In genomic region chr8:26384305-26384993, GRCm38 (mm10) we compare ENCODE assay signal across 8 mouse cellular contexts.
A peak's percentile ranks its signal among the peaks of the same experiment; 100 is the strongest.
DNase-seq lines count a peak whose midpoint lies in the region.

No protein-coding gene starts in this region.

- H3K36me3 ChIP-seq in limb, embryonic 10.5 days = no peaks in the 10 kb centered on the region

- H3K4me3 ChIP-seq in limb, embryonic 10.5 days = peak overlapping the region; percentile 23; the same call in 1 of the 2 replicates

- H3K27ac ChIP-seq in limb, embryonic 10.5 days = peak overlapping the region; percentile 74

- H3K27me3 ChIP-seq in limb, embryonic 10.5 days (ENCODE audit: low read depth, poor library complexity, severe bottlenecking) = peaks cover 10% of the 10 kb centered on the region; the same call in 1 of the 2 replicates

- 3% methylated on average over 3 of the region's 3 CpGs for WGBS in limb, embryonic 10.5 days

- intact Hi-C loops in heart, postnatal 36 days (cut with DNase I) = no loop called here

- H3K4me1 ChIP-seq in limb, embryonic 10.5 days = peaks cover 34% of the 10 kb centered on the region

- H3K9me3 ChIP-seq in limb, embryonic 10.5 days (replicated peaks) = no peaks in the 10 kb centered on the region

- DNase-seq in adrenal gland, adult (ENCODE audit: inconsistent age in 2 of 2, low spot score in 1 of 2) = peak; percentile 46 to 80
- DNase-seq in adrenal gland, postnatal 4 days (ENCODE audit: low spot score in 2 of 2) = no peak
- DNase-seq in embryo, embryonic 11 days = peak; percentile 78
- peak; percentile 22 to 31 for DNase-seq in heart, postnatal 36 days
- DNase-seq in limb, embryonic 10.5 days (ENCODE audit: low spot score) = peak; percentile 75
- DNase-seq in retina, postnatal 1 day = peak; percentile 69
- DNase-seq in frontal cortex, postnatal 25 days (ENCODE audit: low spot score in 2 of 2) = no peak
- no peak for DNase-seq in spleen, adult 12 weeks (ENCODE audit: low spot score)

Comparison
In these comparisons a context has a peak if more than half of its experiments do, and no peak if none do; other contexts are left out.
1. DNase-seq: peak in adrenal gland, adult (2 of 2), embryo, embryonic 11 days (single experiment), heart, postnatal 36 days (2 of 2), limb, embryonic 10.5 days (single experiment) and retina, postnatal 1 day (single experiment); none in adrenal gland, postnatal 4 days (0 of 2), frontal cortex, postnatal 25 days (0 of 2) and spleen, adult 12 weeks (single experiment).